Mouse (Mus musculus): ENCODE data around the gene Ttl. TPM values are rescaled to one million over a fixed set of nuclear protein-coding genes. Genes with fewer than 3 reads are reported as not detected.

Ttl gene
- 3.1 TPM for polyA plus RNA-seq (2014; fragmentation: Illumina TruSeq; extraction: RNeasy Lipid Tissue Mini Kit (QIAGEN cat#74804); ENCODE audit: low replicate concordance)

GRCm38 (mm10) chr2:129065437-129066282, at the start of gene Ttl:
TSS of gene Ttl (plus strand) at chr2:129065942.

GRCm38 (mm10) chr2:129047811-129048210, 17.9 kb upstream of the Ttl start, which contains the start of gene Vinac1:
TSS of gene Vinac1 (minus strand) at chr2:129048172.

GRCm38 (mm10) chr2:129100784-129101310, 35.1 kb downstream of the Ttl start, which contains the start of gene Polr1b:
TSS of gene Polr1b (plus strand) at chr2:129100995.

GRCm38 (mm10) chr2:129129412-129129929, 63.7 kb downstream of the Ttl start, which contains the start of gene Chchd5:
TSS of gene Chchd5 (plus strand) at chr2:129129700.

Other genes starting within 250 kb of the Ttl start
- gene Tmem87b, start 247.8 kb upstream of the Ttl start, polyA plus RNA-seq (2014; fragmentation: Illumina TruSeq; extraction: RNeasy Lipid Tissue Mini Kit (QIAGEN cat#74804); ENCODE audit: low replicate concordance), result 106 TPM
- 2.2 TPM for gene Fbln7, start 203.0 kb upstream of the Ttl start, polyA plus RNA-seq (2014; fragmentation: Illumina TruSeq; extraction: RNeasy Lipid Tissue Mini Kit (QIAGEN cat#74804); ENCODE audit: low replicate concordance)
- 6.3 TPM for gene Zc3h8, start 121.9 kb upstream of the Ttl start, polyA plus RNA-seq (2014; fragmentation: Illumina TruSeq; extraction: RNeasy Lipid Tissue Mini Kit (QIAGEN cat#74804); ENCODE audit: low replicate concordance)
- 5.0 TPM for gene Zc3h6, start 98.5 kb upstream of the Ttl start, polyA plus RNA-seq (2014; fragmentation: Illumina TruSeq; extraction: RNeasy Lipid Tissue Mini Kit (QIAGEN cat#74804); ENCODE audit: low replicate concordance)
- gene Gm10762, start 98.2 kb upstream of the Ttl start, polyA plus RNA-seq (2014; fragmentation: Illumina TruSeq; extraction: RNeasy Lipid Tissue Mini Kit (QIAGEN cat#74804); ENCODE audit: low replicate concordance), result 3.0 TPM
- gene Vinac1, start 17.8 kb upstream of the Ttl start, polyA plus RNA-seq (2014; fragmentation: Illumina TruSeq; extraction: RNeasy Lipid Tissue Mini Kit (QIAGEN cat#74804); ENCODE audit: low replicate concordance), result not detected
- 1.7 TPM for gene Polr1b, start 35.1 kb downstream of the Ttl start, polyA plus RNA-seq (2014; fragmentation: Illumina TruSeq; extraction: RNeasy Lipid Tissue Mini Kit (QIAGEN cat#74804); ENCODE audit: low replicate concordance)
- gene Chchd5, start 63.8 kb downstream of the Ttl start, polyA plus RNA-seq (2014; fragmentation: Illumina TruSeq; extraction: RNeasy Lipid Tissue Mini Kit (QIAGEN cat#74804); ENCODE audit: low replicate concordance), result 2.6 TPM
- 38.3 TPM for gene Slc20a1, start 132.8 kb downstream of the Ttl start, polyA plus RNA-seq (2014; fragmentation: Illumina TruSeq; extraction: RNeasy Lipid Tissue Mini Kit (QIAGEN cat#74804); ENCODE audit: low replicate concordance)
- 12.7 TPM for gene Ckap2l, start 231.3 kb downstream of the Ttl start, polyA plus RNA-seq (2014; fragmentation: Illumina TruSeq; extraction: RNeasy Lipid Tissue Mini Kit (QIAGEN cat#74804); ENCODE audit: low replicate concordance)
- gene Il1a, start 244.0 kb downstream of the Ttl start, polyA plus RNA-seq (2014; fragmentation: Illumina TruSeq; extraction: RNeasy Lipid Tissue Mini Kit (QIAGEN cat#74804); ENCODE audit: low replicate concordance), result 8.1 TPM

Data from small intestine, adult 10 weeks (tissue).